Mouse (Mus musculus): ENCODE data around the gene Jam3.

The Jam3 gene

DNA sequence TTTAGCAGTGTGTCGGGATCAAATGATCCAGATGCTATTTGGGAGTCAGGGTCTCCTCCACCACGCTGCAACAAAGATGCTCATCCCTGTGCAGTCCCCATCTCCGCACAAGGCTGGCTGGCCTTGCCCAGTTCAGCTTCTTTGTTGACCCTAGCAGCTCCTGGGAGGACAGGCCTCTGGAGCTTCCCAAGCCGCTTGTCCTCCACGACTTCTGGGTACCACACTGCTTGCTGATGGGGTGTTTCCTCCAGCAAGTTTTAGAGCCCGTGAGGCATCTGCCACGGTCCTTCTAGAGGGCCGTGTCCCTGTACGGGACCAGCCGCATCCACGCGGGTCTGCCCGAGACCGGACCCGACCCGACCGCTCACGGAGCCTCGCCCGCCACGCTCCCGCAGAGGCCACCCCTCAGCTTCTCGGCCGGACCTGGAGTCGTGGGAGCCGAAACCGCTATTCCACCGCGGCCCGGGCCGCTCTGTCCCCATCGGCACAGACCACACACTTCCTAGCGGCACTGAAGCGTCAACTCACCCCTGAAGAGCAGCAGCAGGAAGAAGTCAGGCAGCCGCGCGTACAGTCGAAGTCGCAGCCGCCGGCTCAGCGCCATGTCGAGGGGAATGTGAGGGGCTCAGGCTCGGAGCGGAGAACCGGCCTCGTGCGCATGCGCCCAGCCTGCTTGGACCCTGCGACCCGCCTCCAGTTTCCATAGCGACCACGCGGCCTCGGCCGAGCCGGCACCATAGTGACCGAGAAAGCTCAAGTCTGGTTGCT, at the start of gene Jam3:
Gene Jam3 (minus strand): TSS at position 659 of the 768 bp plus-strand sequence.
- peak; percentile 79 for DNase-seq (ENCODE audit: low spot score)

DNA sequence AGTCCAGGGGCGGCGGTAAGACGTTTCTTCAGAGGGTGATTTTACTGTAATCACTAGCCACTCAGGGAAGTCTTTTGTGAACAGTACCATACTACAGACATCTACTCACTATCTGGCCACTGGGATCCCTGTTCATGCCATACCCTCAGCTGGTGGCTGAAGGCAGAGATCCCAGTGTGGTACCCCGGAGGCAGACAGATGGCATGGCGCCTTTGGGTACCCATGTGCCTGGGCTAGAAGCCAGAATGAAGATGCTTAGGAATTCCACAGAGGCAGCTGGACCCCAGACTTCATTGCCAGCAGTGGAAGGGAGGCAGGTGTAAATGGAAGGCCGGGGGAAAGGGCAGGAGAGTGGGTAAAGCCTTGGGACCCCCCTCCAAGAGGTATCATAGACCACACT, 49.0 kb upstream of the Jam3 start:
- DNase-seq (ENCODE audit: low spot score): no peak

DNA sequence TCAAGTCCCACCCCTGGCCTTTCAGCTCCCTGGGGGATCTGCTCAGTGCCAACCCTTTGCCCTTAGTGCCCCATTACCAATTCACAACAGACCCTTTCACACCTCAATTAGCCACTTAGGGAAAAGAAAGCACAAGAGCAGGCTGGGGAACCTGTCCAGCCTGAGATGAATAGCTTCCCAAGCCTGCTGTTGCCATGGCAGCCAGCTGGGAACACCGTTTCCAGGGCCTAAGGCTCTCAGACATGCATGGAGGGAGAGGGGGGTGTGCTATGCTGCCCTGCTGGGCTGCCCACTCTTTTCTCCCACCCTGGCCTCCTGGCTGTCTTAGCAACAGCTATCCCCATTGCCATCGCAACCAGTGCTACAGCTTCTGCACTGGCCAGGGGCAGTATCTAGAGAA, 47.9 kb upstream of the Jam3 start:
- DNase-seq (ENCODE audit: low spot score): no peak

DNA sequence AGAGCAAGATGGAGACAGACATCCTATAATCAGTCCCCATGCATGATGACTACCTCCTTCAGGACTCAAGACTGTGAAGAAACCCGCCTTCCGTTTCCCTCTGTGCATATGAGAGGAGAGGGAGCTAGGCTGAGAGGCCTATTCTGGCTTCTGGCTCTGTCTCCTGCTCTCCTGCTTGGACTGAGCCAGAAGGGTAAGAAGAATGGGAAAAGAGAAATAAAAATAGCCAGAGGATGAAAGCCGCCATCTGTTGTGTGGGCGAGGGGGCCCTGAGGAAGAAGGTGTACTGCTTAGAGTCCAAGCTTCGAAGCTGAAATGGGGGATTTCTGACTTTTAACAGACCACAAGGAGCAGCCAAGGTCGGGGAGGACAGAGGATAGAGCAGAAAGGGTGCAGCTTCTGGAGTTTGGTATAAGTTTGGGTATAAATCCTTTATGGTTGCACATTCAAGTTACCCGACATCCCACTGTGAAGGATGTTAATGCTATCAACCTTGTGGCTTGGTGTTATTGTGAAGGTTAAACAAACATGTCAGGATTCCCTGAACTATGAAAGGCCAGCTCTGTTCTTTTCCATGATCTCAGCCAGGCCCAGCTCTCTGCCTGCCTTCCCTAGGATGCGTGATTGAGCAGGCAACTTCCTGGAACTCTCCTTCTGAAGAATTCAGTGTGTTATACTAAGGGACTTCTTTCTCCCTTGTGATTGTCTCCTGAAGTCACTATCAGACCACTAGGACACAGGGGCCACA, 46.4 kb upstream of the Jam3 start:
- no peak for DNase-seq (ENCODE audit: low spot score)

DNA sequence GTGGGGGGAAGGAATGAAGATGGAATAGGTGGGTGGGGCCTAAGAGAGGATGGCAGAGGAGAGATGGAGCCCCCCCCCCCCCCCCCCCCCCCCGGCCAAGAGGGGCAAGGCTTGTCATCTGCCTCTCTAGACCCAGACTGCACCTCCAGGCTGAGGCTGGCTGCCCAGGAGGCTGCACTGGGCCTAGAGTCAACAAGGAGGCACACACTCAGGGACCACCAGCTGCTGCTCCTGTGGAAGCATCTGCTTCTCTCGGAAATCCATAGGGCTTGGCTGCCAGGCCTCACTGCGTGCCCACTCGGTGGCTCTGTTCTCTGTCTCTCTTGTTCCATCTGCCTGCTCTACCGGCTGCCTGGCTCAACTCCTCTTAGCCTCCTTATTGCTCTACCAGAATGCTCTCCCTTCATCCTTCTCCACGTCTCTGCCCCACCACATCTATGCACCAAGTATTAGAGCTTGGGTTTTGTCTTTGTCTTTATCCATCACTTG, 38.4 kb upstream of the Jam3 start:
- no peak for DNase-seq (ENCODE audit: low spot score)

DNA sequence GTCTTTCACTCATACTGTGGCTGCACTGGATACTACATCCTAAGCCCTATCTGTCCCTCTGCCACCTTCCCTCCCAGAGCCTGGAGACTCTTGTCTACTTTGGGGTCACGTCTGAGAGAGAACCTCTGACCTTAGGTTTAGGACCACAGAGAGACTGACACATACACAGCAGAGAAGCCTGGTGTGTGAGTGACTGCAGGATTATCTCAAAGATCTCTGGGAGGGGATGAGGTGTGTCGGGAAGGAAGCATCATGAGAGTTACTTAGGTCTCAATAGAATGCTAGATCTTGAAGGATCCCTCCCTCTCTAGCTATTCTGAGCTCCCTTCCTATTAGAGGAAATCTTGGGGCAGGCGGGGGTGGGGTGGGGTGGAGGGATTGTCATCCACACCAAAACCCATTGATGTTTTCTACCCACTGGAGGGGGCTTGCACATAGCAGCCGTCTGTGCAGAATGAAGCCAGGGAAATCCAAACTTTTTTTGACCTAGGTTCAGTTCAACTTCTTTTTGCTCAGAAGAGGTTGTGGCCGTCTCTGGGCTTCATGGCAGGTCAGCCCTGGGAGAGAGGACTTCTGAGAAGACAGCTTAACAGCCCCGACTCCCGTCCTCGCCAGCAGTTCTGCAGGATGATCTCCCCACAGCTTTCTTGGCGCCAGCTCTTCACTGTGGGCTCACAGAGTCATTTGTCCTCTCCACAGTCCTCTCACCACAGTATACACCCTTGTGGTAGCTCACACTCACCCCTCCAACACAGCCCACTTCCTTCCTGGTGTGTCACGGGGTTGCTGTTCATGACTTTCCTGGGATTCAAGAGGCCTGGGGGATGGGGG, 37.8 kb upstream of the Jam3 start:
- DNase-seq (ENCODE audit: low spot score): no peak

DNA sequence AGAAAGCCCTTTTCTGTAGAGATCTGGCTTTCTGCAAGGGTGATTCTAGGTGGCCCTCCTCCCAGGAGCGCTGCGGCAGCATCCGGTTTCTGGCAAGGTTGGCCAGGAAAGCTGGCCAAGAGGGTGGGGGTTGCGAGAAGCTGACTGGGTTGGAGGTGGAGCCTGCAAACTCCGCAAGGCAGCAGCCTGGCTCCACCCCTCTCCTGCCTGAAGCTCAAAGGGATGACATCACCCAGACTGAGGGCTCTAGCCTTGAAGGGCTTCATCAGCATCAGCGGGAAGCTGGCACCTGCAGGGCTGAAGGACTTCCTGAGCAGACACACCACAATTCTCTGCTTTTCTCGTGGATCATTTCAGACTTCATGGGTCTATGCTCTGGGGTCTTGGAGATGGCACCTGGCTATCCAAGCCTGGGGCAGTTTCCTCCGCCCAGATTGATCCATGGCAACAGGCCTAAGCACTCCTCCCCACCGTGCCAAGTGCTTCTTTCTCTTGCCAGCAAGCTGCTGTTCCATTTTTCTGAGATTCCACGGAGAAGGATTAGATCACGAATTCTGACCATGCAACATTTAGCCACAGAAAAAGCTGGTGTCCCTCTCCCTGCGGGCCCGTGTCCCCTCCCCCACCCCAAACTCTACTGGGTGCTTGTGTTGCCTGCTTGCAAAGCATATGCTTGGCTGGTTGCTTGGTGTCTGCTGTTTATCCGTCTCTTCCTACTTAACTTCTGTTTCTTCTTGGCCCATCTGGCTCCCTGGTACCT, 37.0 kb upstream of the Jam3 start:
- peak; percentile 69 for DNase-seq (ENCODE audit: low spot score)

DNA sequence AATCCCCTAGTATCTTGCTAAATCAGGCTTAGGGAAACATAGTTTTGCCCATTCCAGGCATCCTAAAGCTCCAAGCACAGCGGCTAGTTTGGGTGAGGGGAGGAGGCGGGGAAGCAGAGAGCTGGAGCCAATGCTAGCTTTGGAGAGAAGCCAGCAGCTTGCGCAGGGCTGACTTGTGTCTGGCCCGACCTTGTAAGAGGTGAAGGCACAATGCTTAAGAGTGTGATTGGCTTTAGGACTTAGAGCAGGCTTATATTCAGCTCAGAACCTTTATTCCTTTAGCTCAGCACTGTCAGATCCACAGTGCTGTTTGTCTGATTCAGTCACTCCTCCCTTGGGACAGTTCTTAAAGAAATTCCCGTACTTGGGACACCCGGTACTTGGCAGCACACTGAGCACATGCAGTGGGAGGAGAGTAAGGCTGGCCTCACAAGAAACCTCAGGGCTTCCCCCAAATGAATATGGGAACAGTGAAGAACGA, 36.3 kb upstream of the Jam3 start:
- DNase-seq (ENCODE audit: low spot score): peak; percentile 14

DNA sequence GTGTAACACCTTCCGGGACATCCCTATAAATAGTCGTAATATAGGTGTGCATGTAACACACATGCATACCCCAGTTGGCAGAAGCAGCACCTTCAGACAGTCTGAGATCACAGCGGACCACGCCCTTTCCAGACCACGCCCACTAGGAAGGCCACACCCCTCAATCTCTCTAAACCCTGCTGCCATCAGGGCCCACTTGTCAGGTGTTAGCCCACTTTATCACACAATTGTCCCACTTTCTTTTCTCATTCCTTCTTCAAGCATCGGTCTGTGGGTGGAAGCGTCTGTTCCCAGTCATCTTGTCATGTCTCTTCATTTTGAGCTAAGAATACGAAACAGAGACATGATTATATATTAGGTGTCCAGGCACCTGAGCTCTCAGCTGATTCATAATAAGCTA, 35.2 kb upstream of the Jam3 start:
- DNase-seq (ENCODE audit: low spot score): no peak

DNA sequence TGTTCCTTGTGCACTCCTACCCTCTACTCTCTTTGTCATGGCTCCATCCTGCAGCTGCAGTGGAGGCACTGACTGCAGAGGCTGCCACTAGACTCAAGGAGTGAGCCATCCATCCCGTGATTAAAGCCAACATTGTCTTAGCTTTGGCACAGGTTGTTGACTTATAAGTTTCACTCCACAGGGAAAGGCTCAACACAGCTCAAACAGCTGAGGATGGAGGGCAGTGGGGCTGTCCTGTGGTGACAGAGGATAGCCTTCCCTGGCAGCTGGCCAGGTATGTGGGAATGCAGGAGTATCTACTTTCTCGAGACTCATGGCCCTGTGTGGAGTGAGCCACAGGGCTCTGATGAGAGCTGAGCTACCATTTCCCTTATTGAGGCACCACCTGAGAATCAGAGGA, 34.1 kb upstream of the Jam3 start:
- DNase-seq (ENCODE audit: low spot score): no peak

DNA sequence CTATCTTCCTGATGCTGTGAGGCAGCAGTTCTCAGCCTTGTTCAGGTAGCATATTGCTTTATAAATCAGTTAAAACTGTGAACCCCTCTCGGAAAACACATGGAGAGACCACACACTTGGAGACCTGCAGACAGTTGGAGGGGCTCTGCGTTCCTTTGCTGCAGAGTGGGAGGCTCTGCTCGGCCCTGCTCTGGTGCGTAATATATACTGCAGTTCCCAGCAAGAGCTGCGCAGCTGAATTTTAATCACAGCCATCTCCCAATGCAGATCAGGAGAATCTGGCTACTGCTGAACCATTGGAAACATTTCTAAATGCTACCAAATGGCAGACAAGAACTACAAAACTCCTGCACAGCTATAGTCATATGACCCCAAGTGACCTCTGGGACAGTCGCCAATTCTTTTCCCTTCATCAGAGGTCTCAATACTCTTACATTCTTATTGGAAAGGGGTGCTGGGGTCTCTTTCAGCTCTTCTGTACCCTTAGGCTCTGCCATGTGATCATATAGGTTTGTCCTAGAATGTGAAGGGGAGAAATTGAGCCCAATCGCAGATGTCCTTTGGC, 33.5 kb upstream of the Jam3 start:
- DNase-seq (ENCODE audit: low spot score): no peak

DNA sequence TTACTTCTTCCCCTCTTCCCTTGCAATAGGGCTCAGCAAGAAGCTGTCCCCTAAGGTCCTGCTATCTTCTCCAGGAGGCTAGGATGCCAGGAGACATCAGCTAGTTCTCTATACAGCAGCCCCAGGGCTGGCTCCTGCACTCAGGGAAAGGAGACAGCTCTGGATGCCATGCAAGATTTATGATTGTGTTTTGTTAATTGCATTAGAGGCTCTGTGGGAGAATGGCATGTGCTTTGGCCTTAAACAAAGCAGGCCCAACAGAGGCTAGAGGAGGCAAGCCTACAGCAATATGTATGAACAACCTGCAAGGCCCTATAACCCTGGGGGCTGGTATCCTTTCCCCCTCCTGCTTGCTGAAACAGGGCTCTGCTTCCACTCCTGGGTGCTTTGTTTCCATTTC, 30.6 kb upstream of the Jam3 start:
- no peak for DNase-seq (ENCODE audit: low spot score)

DNA sequence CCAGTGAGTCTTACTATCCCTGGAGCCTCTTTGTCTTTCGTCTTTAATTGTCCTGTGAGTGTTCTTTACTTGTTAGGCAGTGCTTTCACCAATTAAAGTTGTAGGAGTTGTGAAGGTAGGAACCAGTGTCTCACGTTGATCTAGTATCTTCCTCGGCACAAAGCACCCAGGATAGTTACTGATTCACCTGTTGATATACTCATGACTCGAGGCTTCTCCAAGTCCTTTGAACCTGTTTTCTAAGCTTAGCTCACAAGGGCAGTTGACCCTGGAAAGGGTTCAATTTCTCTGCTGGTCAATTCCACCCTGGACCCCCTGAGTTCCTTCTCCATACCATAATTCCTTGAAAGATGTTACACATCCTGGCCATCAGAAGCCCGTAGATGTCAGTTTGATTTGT, 26.9 kb upstream of the Jam3 start:
- no peak for DNase-seq (ENCODE audit: low spot score)

DNA sequence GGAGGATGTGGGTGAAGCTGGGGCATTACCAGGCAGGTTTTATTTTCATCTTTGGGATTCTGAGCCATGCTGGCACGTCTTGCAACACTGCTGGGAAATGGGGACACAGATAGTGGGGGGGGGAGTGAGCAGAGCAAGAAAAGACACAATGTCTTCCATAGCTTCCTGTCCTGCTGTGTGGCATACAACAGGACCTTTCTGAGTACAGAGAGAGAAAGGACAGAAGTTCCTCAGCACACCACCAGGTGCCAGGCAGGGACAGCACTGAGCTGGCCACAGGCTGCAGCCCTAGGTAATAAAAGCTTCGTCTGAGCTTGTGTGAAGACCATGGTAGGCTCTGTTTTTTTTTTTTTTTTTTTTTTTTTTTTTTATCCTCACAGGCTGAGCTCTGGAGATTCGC, 25.3 kb upstream of the Jam3 start:
- no peak for DNase-seq (ENCODE audit: low spot score)

DNA sequence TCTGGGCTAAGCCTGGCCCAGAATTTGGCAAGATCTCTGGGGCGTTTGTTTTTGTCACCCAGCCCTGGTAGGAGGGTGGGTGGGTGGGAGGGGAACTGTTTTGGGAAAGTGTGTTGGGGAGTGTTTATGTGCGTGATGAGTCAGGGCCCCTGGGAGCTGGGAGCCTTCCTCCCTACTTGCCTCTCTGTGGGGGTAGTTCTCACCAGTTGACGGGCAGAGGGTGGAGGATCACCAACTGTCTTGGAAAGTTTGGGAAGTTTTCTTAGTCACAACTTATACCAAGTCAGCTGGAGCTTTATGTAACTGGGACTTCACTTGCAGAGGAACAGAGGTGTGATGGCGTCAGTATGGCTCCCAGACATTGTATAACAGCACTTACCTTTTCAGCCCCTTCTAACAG, 23.7 kb upstream of the Jam3 start:
- no peak for DNase-seq (ENCODE audit: low spot score)

DNA sequence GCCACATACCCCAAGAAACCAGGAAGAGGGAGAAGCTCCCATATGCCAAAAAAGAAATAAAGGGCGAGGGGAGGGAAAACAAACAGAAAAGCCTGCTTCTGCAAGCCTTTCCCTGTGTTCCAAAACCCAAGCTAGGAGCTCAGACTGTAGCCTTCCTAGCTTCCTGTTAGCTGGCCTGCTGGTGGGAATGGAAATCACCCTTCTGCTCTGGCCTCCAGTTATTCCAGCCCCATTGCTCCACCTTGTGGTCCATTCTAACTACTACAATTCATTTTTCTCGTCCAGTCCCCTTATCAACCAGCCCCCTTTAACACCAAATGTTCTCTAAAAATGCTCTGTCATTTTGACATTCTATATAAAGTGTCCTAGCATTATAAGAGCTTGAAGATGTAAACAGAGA, 20.9 kb upstream of the Jam3 start:
- DNase-seq (ENCODE audit: low spot score): peak; percentile 27

DNA sequence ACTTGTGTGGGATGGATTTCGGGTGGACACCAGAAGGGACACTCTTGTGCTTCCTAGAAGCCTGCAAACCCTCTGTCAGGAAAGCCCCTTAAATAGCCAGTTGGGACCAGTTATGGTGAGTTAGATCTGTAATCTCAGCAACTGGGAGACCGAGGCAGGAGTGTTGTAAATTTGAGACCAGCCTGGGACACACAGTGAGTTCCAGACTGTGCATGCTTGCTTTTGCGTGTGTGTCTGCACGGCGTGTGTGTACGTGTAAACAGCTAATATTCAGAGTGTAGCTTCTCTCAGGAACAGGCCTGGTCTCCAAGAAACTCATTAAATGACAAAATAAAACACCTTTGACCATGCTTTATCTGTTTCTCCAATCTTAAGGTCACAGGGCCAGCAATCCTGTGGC, 20.5 kb upstream of the Jam3 start:
- DNase-seq (ENCODE audit: low spot score): no peak

DNA sequence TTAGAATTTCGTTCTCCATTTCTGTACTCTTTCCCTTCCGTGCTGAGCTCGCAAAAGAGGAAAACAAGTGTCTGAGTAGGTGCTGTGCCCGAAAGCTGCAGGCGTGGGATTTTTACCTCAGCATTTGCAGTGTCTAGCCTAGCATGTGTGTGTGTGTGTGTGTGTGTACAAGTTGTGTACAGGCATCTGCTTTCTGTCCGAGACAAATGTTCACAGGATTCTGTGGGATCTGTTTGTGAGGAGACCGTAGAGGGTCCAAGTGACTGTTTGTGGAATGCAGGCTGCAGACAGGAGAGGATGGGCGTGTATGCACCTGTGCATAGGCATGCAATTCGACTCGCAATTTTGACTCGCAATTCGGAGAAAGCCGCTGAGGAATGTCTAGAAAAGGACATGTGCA, 20.0 kb upstream of the Jam3 start:
- no peak for DNase-seq (ENCODE audit: low spot score)

DNA sequence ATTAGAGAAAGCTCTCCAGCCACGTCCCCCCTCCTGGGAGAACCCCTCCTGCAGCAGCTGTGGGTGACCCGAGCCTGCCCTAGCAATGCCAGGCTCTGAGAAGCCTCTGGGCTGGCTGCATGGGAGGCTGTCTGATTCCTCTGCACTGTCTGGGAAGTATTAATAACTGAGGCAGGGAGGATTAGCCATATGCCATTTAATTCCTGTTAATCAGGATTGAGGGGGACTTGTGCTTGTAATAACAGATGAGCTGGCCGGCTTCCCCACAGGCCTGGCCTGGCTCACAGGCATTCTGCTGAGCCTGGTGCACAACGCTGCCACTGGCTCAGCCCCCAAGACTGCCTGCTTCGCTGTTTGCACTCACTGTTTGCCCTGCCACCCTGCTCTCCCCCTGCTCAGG, 18.9 kb upstream of the Jam3 start:
- no peak for DNase-seq (ENCODE audit: low spot score)

DNA sequence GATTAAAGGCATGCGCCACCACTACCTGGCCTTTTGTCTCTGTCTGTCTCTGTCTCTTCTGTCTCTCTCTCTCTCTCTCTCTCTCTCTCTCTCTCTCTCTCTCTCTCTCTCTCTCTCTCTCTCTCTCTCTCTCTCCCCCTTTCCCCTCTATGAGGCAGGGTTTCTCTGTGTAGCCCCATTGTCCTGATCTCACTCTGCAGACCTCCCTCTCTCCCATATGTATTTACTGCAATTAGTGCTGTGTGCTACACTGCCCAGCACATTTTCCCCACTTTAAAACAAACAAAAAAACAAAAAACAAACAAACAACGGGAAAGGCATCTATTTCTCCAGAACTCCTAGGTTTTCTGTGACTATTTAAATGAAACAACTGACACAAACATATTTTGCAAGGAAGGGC, 18.4 kb upstream of the Jam3 start:
- DNase-seq (ENCODE audit: low spot score): no peak

DNA sequence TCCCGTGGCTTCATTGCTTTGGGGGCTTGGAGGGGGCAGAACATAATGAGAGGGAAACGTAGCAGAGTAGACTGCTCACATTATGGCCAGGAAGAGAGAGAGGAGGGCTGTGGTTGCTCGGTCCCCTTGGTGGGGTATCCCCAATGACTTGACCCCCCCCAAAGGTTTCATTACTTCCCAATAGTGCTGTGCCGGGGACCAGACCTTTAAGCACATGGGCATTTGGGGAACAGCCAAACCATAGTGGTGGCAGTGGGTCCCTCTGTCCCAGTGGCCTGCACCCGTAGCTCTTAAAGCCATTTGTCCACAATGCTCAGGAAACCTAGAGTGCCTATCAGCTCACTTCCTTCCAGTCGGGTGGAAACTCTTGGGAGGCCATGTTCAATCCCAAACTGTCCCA, 17.6 kb upstream of the Jam3 start:
- no peak for DNase-seq (ENCODE audit: low spot score)

DNA sequence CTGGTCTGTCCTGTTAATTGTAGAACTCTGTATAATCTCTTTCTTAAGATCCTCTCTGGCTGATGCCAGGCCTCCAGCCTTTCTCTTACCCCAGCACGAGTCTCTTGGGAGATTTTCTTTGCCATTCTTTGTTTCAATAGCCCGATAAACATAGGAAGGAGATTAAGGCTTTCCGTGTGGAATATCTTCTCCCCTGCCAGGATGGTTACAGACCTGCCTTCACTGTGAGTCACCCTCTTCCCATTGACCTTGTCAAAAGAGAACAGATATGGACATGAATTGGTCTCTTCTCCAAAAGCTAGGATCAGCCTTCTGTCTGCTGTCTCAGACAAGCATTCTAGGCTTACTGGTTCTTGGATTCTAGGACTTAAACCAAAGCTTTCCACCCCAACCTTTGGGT, 15.5 kb upstream of the Jam3 start:
- no peak for DNase-seq (ENCODE audit: low spot score)
